Mouse (Mus musculus) bone marrow, adult 2 months (tissue): ENCODE measurements at regions not wholly inside any gene's neighbourhood (a gene's known extent, or its start where the extent isn't known, plus 50 kb on each side); places are given as distances from the start of the nearest gene placed in this dataset.

Experiments used
- CTCF ChIP-seq: fragments of 200-500 bp; IDR thresholded peaks from 2 replicates; pipeline ENCODE4 v1.5.1; 2011; ENCODE audit warnings: low read length, control low read depth; ENCODE audit not compliant: control insufficient read depth, insufficient read depth
- POLR2A ChIP-seq: fragments of 200-500 bp; IDR thresholded peaks from 2 replicates; pipeline ENCODE4 v1.6.1; 2011; ENCODE audit warnings: low read depth, mild to moderate bottlenecking, control low read depth, low read length, borderline replicate concordance; ENCODE audit not compliant: control insufficient read depth

DNA sequence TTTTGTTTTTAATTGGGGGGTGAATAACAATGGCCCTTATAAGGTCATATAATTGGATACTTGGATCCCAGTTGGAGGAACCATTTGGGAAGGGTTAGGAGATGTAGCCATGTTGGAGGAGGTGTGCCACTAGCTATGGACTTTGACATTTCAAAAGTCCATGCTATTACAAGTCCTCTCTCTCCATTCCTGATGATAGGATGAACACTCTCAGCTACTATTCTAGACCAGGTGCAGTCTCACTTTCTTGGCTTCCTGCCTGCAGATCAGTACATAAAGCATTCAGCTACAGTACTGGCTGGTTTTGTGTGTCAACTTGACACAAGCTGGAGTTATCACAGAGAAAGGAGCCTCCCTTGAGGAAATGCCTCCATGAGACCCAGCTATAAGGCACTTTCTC is 53.9 kb upstream of the Atp11b start:
- TF ChIP-seq CTCF = no peak
- no peak for TF ChIP-seq POLR2A
